Mouse (Mus musculus) naive thymus-derived CD4-positive, alpha-beta T cell, adult 2 months (primary cell): ENCODE measurements around the gene Robo3.

Source experiments
- DNase-seq: peaks from one replicate; pipeline ENCODE4 v3.0.0-alpha.2; 2011; ENCODE audit warnings: low read depth

Gene Robo3

DNA sequence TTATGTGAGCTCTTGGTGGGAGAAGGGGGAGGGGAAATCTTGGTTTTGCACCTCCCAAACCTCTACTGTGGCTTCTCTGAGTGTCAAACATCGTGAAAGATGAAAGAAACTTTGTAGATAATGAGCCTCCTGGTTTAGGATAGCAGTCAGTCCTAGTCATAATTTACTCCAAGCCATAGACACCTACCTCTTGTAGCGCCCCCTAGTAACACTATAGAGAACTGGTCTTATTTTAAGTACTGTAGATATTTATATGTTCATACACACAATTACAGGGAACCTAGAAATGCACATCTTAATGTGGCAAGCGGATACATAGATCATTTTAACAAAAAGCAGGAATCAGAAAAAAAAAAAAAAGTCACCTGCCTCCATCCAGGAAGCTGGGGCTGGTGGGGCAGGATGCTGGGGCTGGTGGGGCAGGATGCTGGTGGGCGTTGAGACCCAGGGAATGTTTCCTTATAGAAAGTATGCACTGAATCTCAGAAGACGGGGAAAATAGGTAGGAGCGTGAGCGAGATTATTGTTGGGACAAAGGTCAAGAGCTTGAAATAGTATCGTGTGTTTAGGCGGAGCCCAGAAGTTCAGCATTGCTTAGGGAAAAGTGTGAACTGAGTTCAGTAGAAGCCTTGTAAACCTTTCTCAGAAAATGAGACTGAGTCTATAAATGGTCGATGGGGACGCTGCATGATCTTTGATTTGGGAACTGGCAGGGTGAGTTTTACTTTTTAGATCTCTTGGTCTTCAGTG is 64.8 kb downstream of the Robo3 start:
- no peak for DNase-seq

DNA sequence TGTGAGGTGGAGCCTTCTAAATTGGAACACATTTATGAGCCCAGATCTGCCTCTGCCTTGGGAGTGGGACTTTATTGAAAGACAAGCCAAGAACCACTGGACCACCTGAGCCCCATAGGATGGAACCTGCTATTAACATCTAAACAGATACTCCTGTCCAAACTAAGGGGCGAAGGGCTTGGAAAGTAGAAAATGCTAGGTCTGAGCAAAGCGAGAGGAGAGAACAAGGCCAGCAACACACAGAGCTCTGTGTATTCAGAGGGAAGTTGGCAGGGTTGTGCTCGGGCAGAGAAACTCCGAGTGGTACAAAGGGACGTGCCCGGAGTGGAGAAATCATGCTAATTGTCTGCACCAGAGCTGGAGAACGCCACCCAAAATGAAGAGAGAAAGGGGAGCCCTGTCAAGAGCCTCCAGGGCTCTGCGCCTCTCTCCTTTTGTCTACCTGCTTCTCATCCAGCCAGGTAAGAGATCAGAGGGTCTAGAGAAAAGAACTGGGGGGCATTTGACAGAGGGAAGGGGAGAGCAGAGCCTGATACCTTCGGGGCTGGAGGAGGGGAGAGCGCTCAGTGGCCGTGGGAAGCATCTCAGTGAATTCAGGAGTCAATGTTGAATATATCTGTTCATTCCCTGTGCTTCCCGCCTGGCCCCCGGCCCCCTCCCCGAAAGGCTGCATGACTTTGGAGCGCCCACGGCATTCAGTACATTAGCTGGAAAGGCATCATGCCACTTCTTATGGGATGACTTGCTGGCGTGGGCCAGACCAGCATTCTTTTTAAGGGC is 65.6 kb downstream of the Robo3 start, which contains the start of gene Hepacam:
Hepacam (plus strand) TSS at position 51 of the 780 bp plus-strand sequence.
- no peak for DNase-seq

- no peak for DNase-seq
Measured at GRCm38 (mm10) chr9:37365706-37366105, 67.3 kb downstream of the Robo3 start.
